Mouse (Mus musculus): ENCODE measurements at regions not wholly inside any gene's neighbourhood (a gene's known extent, or its start where the extent isn't known, plus 50 kb on each side); places are given as distances from the start of the nearest gene placed in this dataset.

- WGBS: 68% methylated on average over 3 of the region's 3 CpGs
- H3K36me3 ChIP-seq: no peaks in the 10 kb centered on the region
- ATAC-seq: no peak
- no peaks in the 10 kb centered on the region for H3K4me1 ChIP-seq (replicated peaks)
- no peaks in the 10 kb centered on the region for H3K27me3 ChIP-seq (replicated peaks)
- no peak overlapping the region for H3K4me3 ChIP-seq (replicated peaks)
- no peak overlapping the region for H3K9ac ChIP-seq
- no peak overlapping the region for H3K27ac ChIP-seq
- no peak overlapping the region for H3K4me2 ChIP-seq (replicated peaks)
- no peaks in the 10 kb centered on the region for H3K9me3 ChIP-seq
These were observed 809.5 kb downstream of the Car8 start for GRCm38 (mm10) chr4:7429308-7429707.

- no peak for ATAC-seq
These were observed 814.8 kb downstream of the Car8 start for GRCm38 (mm10) chr4:7424081-7424480.

GRCm38 (mm10) chr4:7423204-7423603, 815.6 kb downstream of the Car8 start:
- Histone ChIP-seq H3K36me3 (no peaks in the 10 kb centered on the region), H3K27ac (no peak overlapping the region), H3K9ac (no peak overlapping the region), H3K4me1 (replicated peaks) (no peaks in the 10 kb centered on the region), H3K27me3 (replicated peaks) (no peaks in the 10 kb centered on the region), H3K4me2 (replicated peaks) (no peak overlapping the region), H3K9me3 (no peaks in the 10 kb centered on the region), H3K4me3 (replicated peaks) (no peak overlapping the region)
- 79% methylated on average over 4 of the region's 4 CpGs for WGBS
- ATAC-seq: no peak

More at GRCm38 (mm10) chr4:7424081-7424480, 814.8 kb downstream of the Car8 start:
- Histone ChIP-seq H3K4me2 (replicated peaks) (no peak overlapping the region), H3K4me3 (replicated peaks) (no peak overlapping the region), H3K9ac (no peak overlapping the region), H3K36me3 (no peaks in the 10 kb centered on the region), H3K4me1 (replicated peaks) (no peaks in the 10 kb centered on the region), H3K27ac (no peak overlapping the region), H3K9me3 (no peaks in the 10 kb centered on the region), H3K27me3 (replicated peaks) (no peaks in the 10 kb centered on the region)

DNA sequence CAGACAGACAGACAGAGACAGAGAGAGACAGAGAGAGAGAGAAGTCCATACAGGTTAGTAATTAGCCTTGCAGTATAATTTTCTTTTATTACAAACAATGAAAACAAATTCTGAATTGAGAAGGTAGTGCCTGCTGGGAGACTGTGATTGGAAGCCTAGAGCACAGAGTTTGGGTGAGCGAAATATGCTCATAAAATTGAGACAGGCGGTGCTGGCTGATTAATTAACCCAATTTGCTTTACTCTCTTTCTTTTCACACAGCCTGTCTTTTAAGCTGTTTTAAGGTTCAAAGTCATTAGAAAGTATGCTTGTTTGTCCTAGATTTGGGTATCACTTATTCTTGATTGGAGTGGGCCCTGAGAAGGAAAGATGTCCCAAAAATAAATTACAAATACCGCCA, 816.1 kb downstream of the Car8 start:
- no peak overlapping the region for H3K4me2 ChIP-seq (replicated peaks)
- H3K4me3 ChIP-seq (replicated peaks): no peak overlapping the region
- WGBS: 90% methylated on average over 3 of the region's 3 CpGs
- no peak overlapping the region for H3K27ac ChIP-seq
- no peak for ATAC-seq
- no peaks in the 10 kb centered on the region for H3K36me3 ChIP-seq
- no peak overlapping the region for H3K9ac ChIP-seq
- no peaks in the 10 kb centered on the region for H3K4me1 ChIP-seq (replicated peaks)
- H3K27me3 ChIP-seq (replicated peaks): no peaks in the 10 kb centered on the region
- H3K9me3 ChIP-seq: no peaks in the 10 kb centered on the region

DNA sequence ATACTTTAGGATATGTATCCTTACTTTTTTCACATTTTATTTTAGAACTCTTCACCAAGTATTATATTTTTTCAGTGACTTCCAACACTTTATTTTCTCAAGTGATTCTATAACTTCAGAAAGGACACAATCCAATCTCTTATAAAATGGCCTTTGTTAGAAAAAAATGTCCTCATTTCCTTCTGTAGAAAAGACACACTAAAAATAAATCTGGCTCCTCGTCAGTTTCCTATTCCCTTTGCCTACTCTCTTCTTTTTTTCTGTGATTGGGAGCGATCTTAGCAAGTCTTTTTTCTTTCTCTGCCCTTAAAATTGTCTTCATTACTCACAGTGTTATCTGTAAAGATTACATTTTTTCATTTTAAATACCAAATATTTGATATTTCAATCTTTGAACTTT, 824.5 kb downstream of the Car8 start:
- no peak overlapping the region for H3K27ac ChIP-seq
- no peaks in the 10 kb centered on the region for H3K27me3 ChIP-seq (replicated peaks)
- H3K36me3 ChIP-seq: no peaks in the 10 kb centered on the region
- no peak overlapping the region for H3K4me2 ChIP-seq (replicated peaks)
- H3K4me3 ChIP-seq (replicated peaks): no peak overlapping the region
- no peaks in the 10 kb centered on the region for H3K4me1 ChIP-seq (replicated peaks)
- H3K9me3 ChIP-seq: no peaks in the 10 kb centered on the region
- no peak overlapping the region for H3K9ac ChIP-seq
- ATAC-seq: no peak
- 67% methylated on average over 2 of the region's 2 CpGs for WGBS

DNA sequence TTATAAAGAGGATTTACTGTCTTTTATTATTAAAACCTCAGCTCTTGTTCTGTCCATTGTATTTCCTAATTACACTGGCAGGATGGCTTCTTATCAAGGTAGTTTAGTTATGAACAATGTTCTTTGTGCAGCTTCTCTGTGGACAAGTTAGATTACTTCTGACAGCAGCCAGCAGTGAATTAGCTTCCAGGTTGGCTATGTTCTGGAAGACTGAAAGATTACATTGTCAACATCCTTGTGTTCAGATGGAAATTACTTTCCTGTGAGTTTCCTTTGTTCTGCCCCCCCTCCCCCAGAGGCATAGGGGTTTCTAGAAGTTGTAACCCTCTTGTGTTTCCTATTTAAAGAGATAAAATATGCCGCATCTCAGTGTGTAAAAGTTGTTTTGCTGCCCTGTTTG, 846.1 kb downstream of the Car8 start:
- WGBS: 70% methylated on average over 1 of the region's 1 CpGs
- H3K4me3 ChIP-seq (replicated peaks): no peak overlapping the region

GRCm38 (mm10) chr4:7391596-7391995, 847.2 kb downstream of the Car8 start:
- Histone ChIP-seq H3K4me3 (replicated peaks) (no peak overlapping the region), H3K27me3 (replicated peaks) (no peaks in the 10 kb centered on the region), H3K9me3 (no peaks in the 10 kb centered on the region), H3K27ac (no peak overlapping the region), H3K4me2 (replicated peaks) (no peak overlapping the region), H3K9ac (no peak overlapping the region), H3K4me1 (replicated peaks) (no peaks in the 10 kb centered on the region), H3K36me3 (no peaks in the 10 kb centered on the region)
- no peak for ATAC-seq
- whole genome bisulfite sequencing: 80% methylated on average over 7 of the region's 7 CpGs

More for the DNA sequence above, 846.1 kb downstream of the Car8 start:
- H3K9ac ChIP-seq: no peak overlapping the region
- no peaks in the 10 kb centered on the region for H3K9me3 ChIP-seq
- no peaks in the 10 kb centered on the region for H3K36me3 ChIP-seq
- H3K4me1 ChIP-seq (replicated peaks): no peaks in the 10 kb centered on the region
- no peaks in the 10 kb centered on the region for H3K27me3 ChIP-seq (replicated peaks)
- no peak for ATAC-seq
- H3K27ac ChIP-seq: no peak overlapping the region
- H3K4me2 ChIP-seq (replicated peaks): no peak overlapping the region

GRCm38 (mm10) chr4:7385069-7385468, 853.8 kb downstream of the Car8 start:
- H3K9ac ChIP-seq: no peak overlapping the region
- ATAC-seq: no peak
- H3K27ac ChIP-seq: no peak overlapping the region
- no peaks in the 10 kb centered on the region for H3K36me3 ChIP-seq
- no peaks in the 10 kb centered on the region for H3K27me3 ChIP-seq (replicated peaks)
- no peaks in the 10 kb centered on the region for H3K4me1 ChIP-seq (replicated peaks)
- H3K4me2 ChIP-seq (replicated peaks): no peak overlapping the region
- H3K4me3 ChIP-seq (replicated peaks): no peak overlapping the region
- H3K9me3 ChIP-seq: no peaks in the 10 kb centered on the region

GRCm38 (mm10) chr4:7379996-7380395, 858.8 kb downstream of the Car8 start:
- Histone ChIP-seq H3K27me3 (replicated peaks) (no peaks in the 10 kb centered on the region), H3K36me3 (no peaks in the 10 kb centered on the region), H3K4me3 (replicated peaks) (no peak overlapping the region), H3K27ac (no peak overlapping the region), H3K9ac (no peak overlapping the region), H3K4me2 (replicated peaks) (no peak overlapping the region), H3K4me1 (replicated peaks) (no peaks in the 10 kb centered on the region), H3K9me3 (no peaks in the 10 kb centered on the region)
- WGBS: 45% methylated on average over 2 of the region's 2 CpGs
- no peak for ATAC-seq

- WGBS: 86% methylated on average over 3 of the region's 3 CpGs
- H3K36me3 ChIP-seq: no peaks in the 10 kb centered on the region
These were observed 874.4 kb downstream of the Car8 start for GRCm38 (mm10) chr4:7364238-7365040.

DNA sequence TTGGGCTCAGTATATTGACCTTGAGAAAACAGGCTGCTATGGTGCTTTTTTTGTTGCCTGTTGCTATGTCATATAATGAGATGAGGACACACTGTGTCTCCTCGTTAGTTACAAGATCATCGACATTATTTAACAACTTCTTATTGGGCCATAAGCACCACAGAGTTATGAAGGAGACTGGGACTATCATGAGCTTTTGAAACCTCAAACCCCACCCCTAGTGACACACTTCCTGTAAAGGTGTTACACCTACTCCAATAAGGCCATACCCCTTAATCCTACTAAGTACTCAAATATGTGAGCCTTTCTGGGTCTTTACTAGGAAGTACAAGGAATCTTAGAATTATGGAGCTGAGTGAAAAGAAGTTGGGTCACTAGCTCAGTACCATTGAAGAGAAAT, 875.3 kb downstream of the Car8 start:
- Histone ChIP-seq H3K9me3 (no peaks in the 10 kb centered on the region), H3K4me1 (replicated peaks) (no peaks in the 10 kb centered on the region), H3K9ac (no peak overlapping the region), H3K4me2 (replicated peaks) (no peak overlapping the region), H3K4me3 (replicated peaks) (no peak overlapping the region), H3K36me3 (no peaks in the 10 kb centered on the region), H3K27ac (no peak overlapping the region), H3K27me3 (replicated peaks) (no peaks in the 10 kb centered on the region)
- no peak for ATAC-seq
- 91% methylated on average over 2 of the region's 2 CpGs for WGBS

More at GRCm38 (mm10) chr4:7364238-7365040, 874.4 kb downstream of the Car8 start:
- no peak overlapping the region for H3K9ac ChIP-seq
- H3K9me3 ChIP-seq: no peaks in the 10 kb centered on the region
- H3K27me3 ChIP-seq (replicated peaks): no peaks in the 10 kb centered on the region
- H3K27ac ChIP-seq: no peak overlapping the region
- no peak overlapping the region for H3K4me3 ChIP-seq (replicated peaks)
- no peaks in the 10 kb centered on the region for H3K4me1 ChIP-seq (replicated peaks)
- ATAC-seq: no peak
- H3K4me2 ChIP-seq (replicated peaks): no peak overlapping the region

GRCm38 (mm10) chr4:7356202-7356601, 882.6 kb downstream of the Car8 start:
- Histone ChIP-seq H3K4me2 (replicated peaks) (no peak overlapping the region), H3K9me3 (no peaks in the 10 kb centered on the region), H3K27ac (no peak overlapping the region), H3K36me3 (no peaks in the 10 kb centered on the region), H3K27me3 (replicated peaks) (no peaks in the 10 kb centered on the region), H3K4me1 (replicated peaks) (no peaks in the 10 kb centered on the region), H3K9ac (no peak overlapping the region), H3K4me3 (replicated peaks) (no peak overlapping the region)
- 89% methylated on average over 3 of the region's 3 CpGs for WGBS
- no peak for ATAC-seq

DNA sequence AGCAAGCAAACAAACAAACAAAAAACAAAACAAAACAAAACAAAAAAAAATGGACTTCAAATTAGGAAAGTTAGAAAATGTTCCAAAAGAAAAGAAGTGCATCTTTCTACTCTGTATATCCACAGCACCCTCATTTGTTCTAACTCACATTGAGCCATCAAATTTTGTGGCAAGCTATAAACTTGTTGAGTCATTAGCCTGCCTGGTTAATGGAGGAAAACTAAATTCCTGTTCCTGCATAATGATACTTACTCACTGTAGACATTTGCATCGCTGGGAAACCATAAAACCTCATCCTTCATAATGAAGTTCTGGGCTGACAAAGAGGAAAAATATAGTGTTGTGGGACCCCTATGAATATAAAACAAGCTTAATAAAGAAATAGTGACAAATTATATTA, 891.5 kb downstream of the Car8 start:
- ATAC-seq: no peak
- WGBS: 88% methylated on average over 1 of the region's 1 CpGs
- H3K27ac ChIP-seq: no peak overlapping the region
- H3K4me1 ChIP-seq (replicated peaks): no peaks in the 10 kb centered on the region
- H3K9me3 ChIP-seq: no peaks in the 10 kb centered on the region
- no peaks in the 10 kb centered on the region for H3K36me3 ChIP-seq
- H3K4me3 ChIP-seq (replicated peaks): no peak overlapping the region
- no peak overlapping the region for H3K9ac ChIP-seq
- no peaks in the 10 kb centered on the region for H3K27me3 ChIP-seq (replicated peaks)
- no peak overlapping the region for H3K4me2 ChIP-seq (replicated peaks)
